10 mouse cellular contexts compared by ENCODE assay signal in genomic region chr13:63293647-63294046, GRCm38 (mm10).
A peak's percentile ranks its signal among the peaks of the same experiment; 100 is the strongest.
DNase-seq lines count a peak whose midpoint lies in the region; ATAC-seq and TF ChIP-seq lines count a peak whose summit lies in the region.
"Had no signal": no experiment of that assay in that cellular context is flagged by ENCODE, and none has a peak within 500 bp of the region (broad histone marks: within the 10 kb centered on the region; RNA-seq: fewer than 3 reads in every experiment).

No protein-coding gene starts in this region.

- no peak overlapping the region for H3K4me3 ChIP-seq in layer of hippocampus, adult 2 months
- no peak overlapping the region for H3K4me3 ChIP-seq in embryonic facial prominence, embryonic 13.5 days
- no peak overlapping the region for H3K4me3 ChIP-seq in liver, embryonic 16.5 days (ENCODE audit: low read depth, low read length)
- H3K4me3 ChIP-seq: forebrain, embryonic 13.5 days; neural tube, embryonic 12.5 days had no signal

- no peaks in the 10 kb centered on the region for H3K9me3 ChIP-seq in embryonic facial prominence, embryonic 13.5 days
- no peaks in the 10 kb centered on the region for H3K9me3 ChIP-seq in liver, embryonic 16.5 days (replicated peaks; ENCODE audit: control insufficient read depth, low read length)
- H3K9me3 ChIP-seq: forebrain, embryonic 13.5 days; neural tube, embryonic 12.5 days had no signal

- peaks cover 57% of the 10 kb centered on the region for H3K4me1 ChIP-seq in embryonic facial prominence, embryonic 13.5 days
- H3K4me1 ChIP-seq in liver, embryonic 16.5 days (ENCODE audit: control insufficient read depth, low read depth, low read length) = peaks cover 7% of the 10 kb centered on the region

- no peak overlapping the region for H3K9ac ChIP-seq in embryonic facial prominence, embryonic 13.5 days
- H3K9ac ChIP-seq in liver, embryonic 16.5 days (ENCODE audit: low read depth, low read length) = no peak overlapping the region
- H3K9ac ChIP-seq: neural tube, embryonic 12.5 days had no signal

- WGBS in embryonic facial prominence, embryonic 13.5 days = 59% methylated on average over 3 of the region's 3 CpGs
- WGBS in liver, embryonic 16.5 days (ENCODE audit: insufficient replicate concordance) = 80% methylated on average over 3 of the region's 3 CpGs

- no peak for DNase-seq in frontal cortex, postnatal 10 days (ENCODE audit: low spot score in 2 of 2)
- no peak for DNase-seq in layer of hippocampus, adult 2 months (ENCODE audit: low spot score in 2 of 2)
- no peak for DNase-seq in layer of hippocampus, adult 18-20 months (ENCODE audit: low spot score in 2 of 2)
- DNase-seq in urinary bladder, postnatal 14 days (ENCODE audit: low spot score) = no peak
- DNase-seq in adrenal gland, postnatal 10 days = no peak

- peaks cover 90% of the 10 kb centered on the region for H3K36me3 ChIP-seq in embryonic facial prominence, embryonic 13.5 days
- H3K36me3 ChIP-seq in liver, embryonic 16.5 days (ENCODE audit: control insufficient read depth, insufficient read depth) = peaks cover 4% of the 10 kb centered on the region

- H3K27me3 ChIP-seq in embryonic facial prominence, embryonic 13.5 days = no peaks in the 10 kb centered on the region
- no peaks in the 10 kb centered on the region for H3K27me3 ChIP-seq in liver, embryonic 16.5 days (ENCODE audit: control insufficient read depth, insufficient read depth, low read depth, low read length)
- H3K27me3 ChIP-seq: forebrain, embryonic 13.5 days; neural tube, embryonic 12.5 days had no signal

- ATAC-seq in frontal cortex, adult (ENCODE audit: low TSS enrichment) = peak; percentile 28; the same call in 1 of the 2 replicates
- ATAC-seq in embryonic facial prominence, embryonic 13.5 days (ENCODE audit: insufficient number of reproducible peaks, insufficient read depth, low FRiP score, low TSS enrichment, low read depth) = no peak
- ATAC-seq in liver, embryonic 16.5 days (ENCODE audit: low read depth) = no peak

- no peak overlapping the region for H3K4me2 ChIP-seq in embryonic facial prominence, embryonic 13.5 days
- no peak overlapping the region for H3K4me2 ChIP-seq in liver, embryonic 16.5 days (ENCODE audit: low read depth, low read length)
- H3K4me2 ChIP-seq: neural tube, embryonic 12.5 days had no signal

- H3K27ac ChIP-seq in layer of hippocampus, adult 2 months = peak overlapping the region; percentile 19
- peak overlapping the region; percentile 82 for H3K27ac ChIP-seq in embryonic facial prominence, embryonic 13.5 days
- H3K27ac ChIP-seq in liver, embryonic 16.5 days (ENCODE audit: low read length) = peak overlapping the region; percentile 39; the same call in 1 of the 2 replicates
- H3K27ac ChIP-seq: forebrain, embryonic 13.5 days; neural tube, embryonic 12.5 days had no signal

- no peak for TF ChIP-seq CTCF in layer of hippocampus, adult 2 months (conservative IDR thresholded peaks at IDR 0.05)

Comparison
In these comparisons a context has a peak if more than half of its experiments do, and no peak if none do; other contexts are left out.
1. H3K27ac ChIP-seq: peak in every context shown above with its lines; median percentile 82 in embryonic facial prominence, embryonic 13.5 days; 39 in liver, embryonic 16.5 days; 19 in layer of hippocampus, adult 2 months.